Mouse (Mus musculus): Measurements from ENCODE around the gene Cemip.
A peak's percentile ranks its signal among the peaks of the same experiment; 100 is the strongest.
"Not testable (repeated sequence)": the region's sequence is repeated elsewhere in the genome, so short reads cannot be mapped to it uniquely, and the experiment has no call there.

Cemip gene

GRCm38 (mm10) chr7:83889946-83890345 is 196.4 kb downstream of the Cemip start:
- not testable (repeated sequence) for DNase-seq

GRCm38 (mm10) chr7:83889383-83889782 is 196.9 kb downstream of the Cemip start:
- no peak for DNase-seq

GRCm38 (mm10) chr7:83886366-83887129 is 199.8 kb downstream of the Cemip start:
- DNase-seq = no peak

GRCm38 (mm10) chr7:83885835-83886234 is 200.5 kb downstream of the Cemip start:
- no peak for DNase-seq

GRCm38 (mm10) chr7:83884921-83885532 is 201.3 kb downstream of the Cemip start:
- no peak for DNase-seq

GRCm38 (mm10) chr7:83884021-83884658 is 202.2 kb downstream of the Cemip start, which contains the start of the genes Tlnrd1 and Mesd:
TSS of gene Tlnrd1 (minus strand) at chr7:83884305.
TSS of gene Mesd (plus strand) at chr7:83884466.
- DNase-seq = peak; percentile 84 to 87

- DNase-seq = peak in 1 of 2 experiments; percentile 66
These were observed 202.9 kb downstream of the Cemip start for GRCm38 (mm10) chr7:83883276-83884020.

All from cerebellum, postnatal 36 days (tissue).